Mouse (Mus musculus) left cerebral cortex, postnatal 36 days (tissue): ENCODE data around the gene Gramd4. TPM values are rescaled to one million over a fixed set of nuclear protein-coding genes. Genes with fewer than 3 reads are reported as not detected.
"Not testable (repeated sequence)": the region's sequence is repeated elsewhere in the genome, so short reads cannot be mapped to it uniquely, and the experiment has no call there.

Experiments
- DNase-seq, 2 experiments: peaks; one replicate each; pipeline ENCODE4 v3.0.0; 2021 to 2022; ENCODE audit warnings: low spot score in 2 of 2, mixed read lengths in 1 of 2
- intact Hi-C: fragments of 180-260 bp; cut with DNase I; formaldehyde crosslinking; loops from one replicate; pipeline ENCODE4 v1.15.1; 2025
- total RNA-seq, 2 experiments: library from RNA; stranded (reverse); gene quantifications; 2 replicates each; pipeline ENCODE4 v1.2.3; 2021

Gramd4 gene
- total RNA-seq, 2 experiments from 2014 or later: 34.9 to 49.4 TPM

DNA sequence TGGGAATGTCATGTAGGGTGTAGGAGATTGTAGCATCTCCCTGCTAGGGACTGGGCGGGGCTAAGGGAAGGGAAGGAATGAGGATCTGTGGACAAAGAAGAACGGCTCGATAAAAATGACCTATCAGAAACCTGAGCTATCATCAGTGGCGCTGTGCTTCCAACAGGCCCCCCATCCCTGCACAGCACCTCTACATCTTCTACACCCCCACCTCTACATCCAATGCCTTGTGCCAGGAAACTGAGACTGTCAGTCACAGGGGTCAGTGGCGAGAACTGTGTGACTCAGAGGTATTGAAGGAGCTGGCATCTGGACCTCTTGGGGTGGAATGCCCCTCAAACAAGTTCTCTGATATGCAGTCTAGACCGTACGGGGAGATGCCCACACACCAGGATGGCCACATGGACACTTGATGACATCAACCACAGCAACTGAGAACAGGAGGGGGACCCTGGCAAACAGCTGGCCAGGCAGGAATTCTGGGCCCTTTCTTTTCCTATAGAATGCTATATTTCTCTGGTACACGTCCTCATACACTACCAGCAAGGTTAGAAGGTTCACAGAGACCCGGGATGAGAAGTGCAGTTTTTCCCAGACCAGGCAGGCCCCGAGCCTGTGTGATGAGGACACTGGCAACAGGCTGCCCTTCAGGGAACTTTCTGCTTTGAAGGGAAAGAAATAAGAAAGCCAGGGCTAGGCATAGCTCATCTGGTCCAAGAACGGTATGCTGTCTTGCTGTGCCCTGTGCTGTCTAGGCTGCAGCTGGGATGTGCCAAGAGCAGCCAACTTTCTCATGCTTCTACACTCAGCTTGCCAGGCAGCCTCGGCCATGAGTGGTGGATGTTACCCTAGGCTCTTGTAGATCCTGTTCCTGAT is 111.7 kb downstream of the Gramd4 start:
- intact Hi-C loops: no loop called here
- no peak for DNase-seq

- intact Hi-C loops: loop anchor here (5.0 kb wide), 1 partner anchor 43 kb away; the partner anchor contains the start of gene Tbc1d22a
- no peak for DNase-seq
Observed at GRCm38 (mm10) chr15:86169817-86170110, 112.3 kb downstream of the Gramd4 start.

DNA sequence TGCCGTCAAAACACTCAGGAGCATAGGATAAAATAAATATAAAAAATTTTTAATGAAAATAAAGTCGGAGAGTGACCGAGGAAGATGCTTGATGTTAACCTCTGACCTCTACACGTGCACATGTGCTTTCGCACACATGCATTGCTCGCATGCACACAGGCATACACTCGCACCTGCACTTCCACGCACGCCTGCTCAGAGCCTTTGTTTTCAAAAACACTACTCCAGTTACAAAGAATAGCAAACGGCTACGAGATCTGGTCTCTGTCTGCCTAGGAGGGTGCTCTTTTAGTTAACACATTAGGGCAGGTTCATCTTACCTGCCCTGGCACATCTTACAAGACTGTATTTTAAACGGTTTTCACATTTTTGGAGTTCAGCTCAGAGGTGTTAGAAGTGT is 113.8 kb downstream of the Gramd4 start:
- no peak for DNase-seq
- intact Hi-C loops: loop anchor here (5.0 kb wide), 1 partner anchor 41 kb away; the partner anchor contains the start of gene Tbc1d22a

GRCm38 (mm10) chr15:86172124-86172523 is 114.6 kb downstream of the Gramd4 start:
- intact Hi-C loops: loop anchor here (5.0 kb wide), 1 partner anchor 40 kb away; the partner anchor contains the start of gene Tbc1d22a
- no peak for DNase-seq

GRCm38 (mm10) chr15:86172526-86172925 is 115.0 kb downstream of the Gramd4 start:
- intact Hi-C loops: loop anchor here (5.0 kb wide), 1 partner anchor 40 kb away; the partner anchor contains the start of gene Tbc1d22a
- no peak for DNase-seq

- no peak for DNase-seq
- intact Hi-C loops: loop anchor here (5.0 kb wide), 1 partner anchor 39 kb away; the partner anchor contains the start of gene Tbc1d22a
Observed at GRCm38 (mm10) chr15:86173136-86173985, 115.9 kb downstream of the Gramd4 start.

DNA sequence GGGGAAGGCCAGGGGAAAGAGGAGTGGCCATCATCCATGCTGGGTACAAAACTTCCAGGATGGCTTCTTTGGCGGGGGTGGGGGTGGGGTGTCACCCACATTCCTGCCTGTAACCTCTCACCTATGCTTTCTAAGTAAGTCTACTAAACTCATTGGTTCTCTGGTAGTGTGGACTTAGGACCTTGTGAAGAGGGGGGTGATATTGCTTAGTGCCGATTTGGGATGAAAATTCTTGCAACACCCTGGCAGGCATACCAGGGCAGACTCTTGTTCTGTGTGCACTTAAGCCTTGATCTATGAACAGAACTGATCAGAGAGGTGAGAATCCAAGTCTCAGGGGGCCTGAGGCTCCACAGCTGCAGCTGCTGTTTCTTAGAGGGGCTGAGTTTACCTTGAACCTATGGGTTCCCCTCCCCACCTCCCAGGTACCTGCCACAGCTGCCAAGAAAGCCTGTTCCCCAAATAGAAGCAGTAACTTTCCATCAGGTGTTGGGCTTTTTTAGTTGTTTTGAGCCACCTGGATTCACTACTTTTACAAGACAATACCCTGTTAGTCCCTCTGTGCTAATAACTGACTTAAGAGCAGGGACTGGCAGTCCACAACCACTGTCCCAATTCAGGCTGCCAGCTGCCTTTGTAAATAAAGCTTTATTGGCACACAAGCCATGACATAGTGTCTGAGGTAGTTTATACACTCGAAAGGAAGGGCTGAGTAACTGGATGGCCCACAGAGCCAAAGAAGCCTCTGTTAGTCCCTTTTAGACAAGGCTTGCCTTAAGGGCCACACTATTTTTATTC is 118.0 kb downstream of the Gramd4 start:
- intact Hi-C loops: no loop called here

GRCm38 (mm10) chr15:86176166-86176565 is 118.7 kb downstream of the Gramd4 start:
- DNase-seq: no peak
- intact Hi-C loops: no loop called here

More for the DNA sequence above, 118.0 kb downstream of the Gramd4 start:
- DNase-seq: no peak

- intact Hi-C loops: no loop called here
- DNase-seq: no peak
Observed at GRCm38 (mm10) chr15:86176771-86177702, 119.5 kb downstream of the Gramd4 start.

DNA sequence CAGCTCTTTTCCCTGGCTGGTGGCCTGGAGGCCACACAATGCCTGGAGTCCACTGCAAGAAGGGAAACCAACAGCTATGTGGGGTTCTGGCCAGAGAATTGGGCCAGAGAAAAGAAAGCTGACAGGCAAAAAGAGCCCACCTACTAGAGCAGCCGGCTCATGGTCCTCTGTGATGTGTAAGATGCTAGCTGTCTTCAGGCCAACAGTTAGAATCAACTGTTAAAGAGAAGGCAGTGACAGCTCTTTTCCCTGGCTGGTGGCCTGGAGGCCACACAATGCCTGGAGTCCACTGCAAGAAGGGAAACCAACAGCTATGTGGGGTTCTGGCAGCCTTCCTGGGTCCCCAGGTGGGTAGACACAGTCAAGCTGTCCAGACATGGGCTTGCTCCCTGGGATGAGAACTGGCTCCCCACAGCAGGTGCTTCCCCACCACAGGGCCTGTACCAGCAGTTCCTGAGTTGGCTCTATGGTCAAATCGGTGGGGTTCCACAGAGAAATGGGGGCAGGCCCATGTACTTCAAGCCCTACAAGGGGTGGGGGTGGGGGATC is 120.3 kb downstream of the Gramd4 start:
- intact Hi-C loops, DNase-seq: not testable (repeated sequence)

GRCm38 (mm10) chr15:86178594-86178993 is 121.1 kb downstream of the Gramd4 start:
- intact Hi-C loops: no loop called here

DNA sequence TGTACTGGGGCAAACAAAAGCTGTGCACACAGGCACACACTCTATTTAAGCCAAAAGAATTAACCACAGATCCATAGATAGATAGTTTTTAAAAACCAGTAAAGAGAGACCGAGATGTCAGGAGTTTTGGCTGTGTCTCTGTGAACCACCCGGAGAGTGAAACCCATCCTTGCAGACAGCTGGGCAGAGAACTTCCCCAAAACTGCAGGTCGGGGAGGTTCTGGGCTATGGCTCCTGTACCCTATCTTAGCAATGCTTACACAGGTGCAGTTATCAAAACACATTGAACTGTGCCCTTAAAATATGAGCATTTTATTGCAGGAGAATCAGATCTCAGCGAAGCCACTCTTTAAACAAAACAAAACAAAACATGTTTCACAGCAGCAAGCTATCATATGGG is 122.9 kb downstream of the Gramd4 start:
- intact Hi-C loops: loop anchor here (5.0 kb wide), 1 partner anchor 47 kb away; no protein-coding TSS in a partner anchor
- DNase-seq: no peak

More at GRCm38 (mm10) chr15:86178594-86178993, 121.1 kb downstream of the Gramd4 start:
- DNase-seq: no peak

GRCm38 (mm10) chr15:86181321-86181720 is 123.8 kb downstream of the Gramd4 start:
- intact Hi-C loops: loop anchor here (5.0 kb wide), 1 partner anchor 46 kb away; no protein-coding TSS in a partner anchor
- not testable (repeated sequence) for DNase-seq

GRCm38 (mm10) chr15:86181941-86182439 is 124.5 kb downstream of the Gramd4 start:
- no peak for DNase-seq
- intact Hi-C loops: loop anchor here (5.0 kb wide), 1 partner anchor 45 kb away; no protein-coding TSS in a partner anchor

DNA sequence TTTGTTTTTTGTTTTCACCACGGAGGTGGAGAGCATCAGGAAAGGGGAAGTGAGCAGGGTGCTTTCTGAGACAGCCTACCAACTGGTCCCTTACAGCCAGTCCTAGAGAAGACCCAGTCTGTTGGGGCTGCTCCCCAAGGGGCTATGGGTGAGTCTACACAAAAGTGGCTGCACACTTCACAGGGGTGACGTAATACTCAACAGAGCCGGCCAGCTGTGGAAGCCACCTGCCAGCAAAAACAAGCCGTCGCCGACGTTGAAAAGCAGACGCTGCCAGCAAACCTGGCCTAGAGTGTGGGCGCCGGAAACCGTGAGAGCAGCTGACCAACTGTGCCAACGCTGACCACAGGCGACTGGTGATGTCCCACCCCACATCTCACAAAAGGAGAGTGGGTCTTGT is 125.2 kb downstream of the Gramd4 start:
- peak in 1 of 2 experiments; percentile 54 for DNase-seq
- intact Hi-C loops: loop anchor here (5.0 kb wide), 1 partner anchor 45 kb away; no protein-coding TSS in a partner anchor

- intact Hi-C loops: loop anchor here (5.0 kb wide), 1 partner anchor 44 kb away; no protein-coding TSS in a partner anchor
- DNase-seq: no peak
Observed at GRCm38 (mm10) chr15:86183484-86183883, 126.0 kb downstream of the Gramd4 start.

DNA sequence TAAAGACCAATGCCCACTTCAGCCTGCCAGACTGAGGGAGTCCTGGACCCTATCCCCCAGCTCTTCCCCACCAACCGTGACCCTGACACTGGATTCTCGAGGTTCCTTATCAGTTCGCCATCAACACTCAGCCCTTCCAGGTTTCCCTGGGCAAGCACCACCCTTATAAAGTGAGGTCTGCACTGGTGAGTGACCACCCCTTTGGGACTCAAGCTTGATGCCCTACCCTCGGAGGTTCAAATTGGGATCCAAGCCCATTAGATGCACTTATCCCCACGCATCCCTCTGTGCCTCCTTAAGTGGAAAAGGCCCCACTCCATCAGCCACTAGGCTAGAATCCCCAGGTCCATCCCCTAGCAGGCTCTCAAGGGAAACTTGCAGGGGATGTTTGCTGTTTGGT is 126.6 kb downstream of the Gramd4 start:
- intact Hi-C loops: loop anchor here (5.0 kb wide), 1 partner anchor 43 kb away; no protein-coding TSS in a partner anchor
- no peak for DNase-seq
